Mouse (Mus musculus): ENCODE measurements around the gene Il1rapl2.

GRCm38 (mm10) chrX:138625311-138625710 is 1054.9 kb downstream of the Il1rapl2 start:
- no peak for TF ChIP-seq CTCF (IDR thresholded peaks at IDR 0.05; ENCODE audit: low read depth, low read length)
- no peak for TF ChIP-seq EP300 (IDR thresholded peaks at IDR 0.05; ENCODE audit: insufficient read depth, low read depth, low read length)

All from ES-Bruce4 (cell line).